Mouse (Mus musculus) stomach, postnatal 0 days (tissue): ENCODE measurements around the gene Ctps2. TPM values are rescaled to one million over a fixed set of nuclear protein-coding genes. Genes with fewer than 3 reads are reported as not detected.
A peak's percentile ranks its signal among the peaks of the same experiment; 100 is the strongest.
"Not testable (repeated sequence)": the region's sequence is repeated elsewhere in the genome, so short reads cannot be mapped to it uniquely, and the experiment has no call there.

ENCODE experiments used
- ATAC-seq: fragments of 200-750 bp; cut with Nextera tagmentation; 2 replicates; pipeline ENCODE4 v1.8.0; 2017; ENCODE audit not compliant: low FRiP score, low TSS enrichment
- DNase-seq: peaks from one replicate; pipeline ENCODE4 v3.0.0-alpha.2; 2016; ENCODE audit warnings: low spot score
- H3K27ac ChIP-seq: fragments of 300-500 bp; sonication (generic); replicated peaks from 2 replicates; pipeline ENCODE4 v1.5.1; 2014; ENCODE audit warnings: mild to moderate bottlenecking, control low read depth
- H3K27me3 ChIP-seq: fragments of 300-500 bp; sonication (generic); 2 replicates; pipeline ENCODE4 v1.6.1; 2014; ENCODE audit warnings: low read length; ENCODE audit not compliant: control insufficient read depth, insufficient read depth
- H3K36me3 ChIP-seq: fragments of 300-500 bp; sonication (generic); 2 replicates; pipeline ENCODE4 v1.6.1; 2014; ENCODE audit warnings: low read length, mixed read lengths; ENCODE audit not compliant: control insufficient read depth, insufficient read depth
- H3K4me1 ChIP-seq: fragments of 300-500 bp; sonication (generic); replicated peaks from 2 replicates; pipeline ENCODE4 v1.6.1; 2014; ENCODE audit warnings: antibody characterized with exemption; ENCODE audit not compliant: control insufficient read depth, insufficient read depth
- H3K4me2 ChIP-seq: fragments of 300-500 bp; sonication (generic); replicated peaks from 2 replicates; pipeline ENCODE4 v1.6.1; 2014; ENCODE audit warnings: low read depth, mild to moderate bottlenecking, control low read depth, moderate library complexity
- H3K4me3 ChIP-seq: fragments of 300-500 bp; sonication (generic); 2 replicates; pipeline ENCODE4 v1.5.1; 2014; ENCODE audit warnings: low read depth, low read length, control low read depth
- H3K9ac ChIP-seq: fragments of 300-500 bp; sonication (generic); 2 replicates; pipeline ENCODE4 v1.6.1; 2014; ENCODE audit warnings: mild to moderate bottlenecking, low read length, control low read depth, mixed read lengths
- H3K9me3 ChIP-seq: fragments of 300-500 bp; sonication (generic); 2 replicates; pipeline ENCODE4 v1.6.1; 2016; ENCODE audit warnings: low read length; ENCODE audit not compliant: control insufficient read depth
- CTCF ChIP-seq: IDR thresholded peaks from 2 replicates; pipeline ENCODE4 v1.5.1; 2016; ENCODE audit warnings: antibody characterized with exemption, low read depth, mild to moderate bottlenecking, moderate library complexity
- EP300 ChIP-seq: optimal IDR thresholded peaks from 2 replicates; pipeline ENCODE3; 2016; ENCODE audit warnings: antibody characterized with exemption
- WGBS: fragments of 180-500 bp; shearing (Covaris S2); extraction: QIAGEN DNeasy Blood & Tissue Kit; methylation state at CpG from one replicate; pipeline ENCODE4 v1.1.7; 2014; 5-methylcytosine and 5-hydroxymethylcytosine counted together
- polyA plus RNA-seq: library from polyadenylated mRNA; unstranded; fragments of >200 nt; fragmentation: Nextera tagmentation; extraction: Ambion mirVana; gene quantifications from 2 replicates; pipeline ENCODE4 v1.2.1, GENCODE M21; 2015

Ctps2 gene
- polyA plus RNA-seq, 1 experiment from 2014 or later, result 39.1 TPM

DNA sequence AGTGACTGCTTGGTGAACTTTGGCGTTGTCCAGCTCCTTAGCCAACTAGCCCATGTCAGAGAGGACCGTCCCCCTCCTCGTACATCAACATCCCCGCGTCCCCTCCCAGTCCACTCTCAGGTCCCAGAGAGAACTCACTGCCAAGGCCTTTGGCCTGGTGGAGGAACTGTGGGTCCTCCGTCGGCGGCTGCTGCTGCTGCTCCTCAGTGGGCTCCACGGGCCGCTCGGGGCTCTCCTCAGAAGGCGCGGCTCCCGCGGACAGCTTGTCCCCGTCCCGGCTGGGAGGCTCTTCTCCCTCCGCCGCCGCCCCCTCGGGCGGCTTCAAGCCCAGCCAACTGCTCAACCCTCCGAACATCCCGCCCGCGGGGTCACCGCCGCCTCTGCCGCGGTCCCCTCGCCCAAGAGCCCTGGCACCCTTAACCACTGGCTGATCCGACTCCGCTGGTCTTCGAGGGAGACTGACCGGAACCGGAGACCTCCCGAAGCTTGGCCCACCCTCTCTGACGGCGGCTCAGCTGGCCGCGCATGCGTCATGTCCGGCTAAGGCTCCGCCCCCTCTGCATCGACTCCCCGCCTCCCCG is 13.0 kb upstream of the Ctps2 start, which contains the start of gene Syap1:
Syap1 (minus strand) TSS at position 517 of the 581 bp plus-strand sequence.
- no peaks in the 10 kb centered on the region for H3K36me3 ChIP-seq
- H3K9ac ChIP-seq, result peak within 1 kb of the TSS; percentile 82
- no peaks in the 10 kb centered on the region for H3K9me3 ChIP-seq
- TF ChIP-seq EP300 (no peak), CTCF (no peak)
- peak within 1 kb of the TSS; percentile 63 for H3K4me3 ChIP-seq
- H3K27ac ChIP-seq, result peak within 1 kb of the TSS; percentile 70
- peak within 1 kb of the TSS; percentile 57 for H3K4me2 ChIP-seq
- no peaks in the 10 kb centered on the region for H3K4me1 ChIP-seq
- ATAC-seq (peak; percentile 95), DNase-seq (peak; percentile 85)
- WGBS, result 27% methylated on average over 25 of the region's 47 CpGs
- no peaks in the 10 kb centered on the region for H3K27me3 ChIP-seq

DNA sequence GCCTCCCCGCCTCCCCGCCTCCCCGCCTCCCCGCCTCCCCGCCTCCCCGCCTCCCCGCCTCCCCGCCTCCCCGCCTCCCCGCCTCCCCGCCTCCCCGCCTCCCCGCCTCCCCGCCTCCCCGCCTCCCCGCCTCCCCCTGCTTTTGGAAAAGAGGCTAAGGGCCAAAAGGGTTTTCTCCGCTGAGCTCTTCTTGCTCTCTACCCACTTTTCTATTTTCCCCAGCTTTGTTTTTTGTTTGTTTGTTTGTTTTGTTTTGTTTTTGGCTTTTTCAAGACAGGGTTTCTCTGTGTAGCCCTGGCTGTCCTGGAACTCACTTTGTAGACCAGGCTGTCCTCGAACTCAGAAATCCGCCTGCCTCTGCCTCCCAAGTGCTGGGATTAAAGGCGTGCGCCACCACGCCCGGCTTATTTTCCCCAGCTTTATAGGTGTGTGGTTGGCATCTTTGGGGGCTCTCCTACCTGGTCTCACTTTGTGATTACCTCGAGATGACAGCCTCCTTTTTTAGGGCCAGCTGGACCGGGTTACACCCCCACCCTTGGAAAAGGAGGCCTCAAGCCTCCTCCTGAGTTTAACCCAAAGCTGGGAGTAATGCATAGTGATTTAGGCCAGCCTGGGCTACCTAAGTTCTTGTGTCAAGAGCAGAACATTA is 12.3 kb upstream of the Ctps2 start:
- not testable (repeated sequence) for H3K9ac ChIP-seq, ATAC-seq, H3K9me3 ChIP-seq, H3K36me3 ChIP-seq, H3K4me1 ChIP-seq, H3K27ac ChIP-seq, H3K4me2 ChIP-seq, DNase-seq, H3K4me3 ChIP-seq, H3K27me3 ChIP-seq
- WGBS, result 72% methylated on average over 8 of the region's 25 CpGs

DNA sequence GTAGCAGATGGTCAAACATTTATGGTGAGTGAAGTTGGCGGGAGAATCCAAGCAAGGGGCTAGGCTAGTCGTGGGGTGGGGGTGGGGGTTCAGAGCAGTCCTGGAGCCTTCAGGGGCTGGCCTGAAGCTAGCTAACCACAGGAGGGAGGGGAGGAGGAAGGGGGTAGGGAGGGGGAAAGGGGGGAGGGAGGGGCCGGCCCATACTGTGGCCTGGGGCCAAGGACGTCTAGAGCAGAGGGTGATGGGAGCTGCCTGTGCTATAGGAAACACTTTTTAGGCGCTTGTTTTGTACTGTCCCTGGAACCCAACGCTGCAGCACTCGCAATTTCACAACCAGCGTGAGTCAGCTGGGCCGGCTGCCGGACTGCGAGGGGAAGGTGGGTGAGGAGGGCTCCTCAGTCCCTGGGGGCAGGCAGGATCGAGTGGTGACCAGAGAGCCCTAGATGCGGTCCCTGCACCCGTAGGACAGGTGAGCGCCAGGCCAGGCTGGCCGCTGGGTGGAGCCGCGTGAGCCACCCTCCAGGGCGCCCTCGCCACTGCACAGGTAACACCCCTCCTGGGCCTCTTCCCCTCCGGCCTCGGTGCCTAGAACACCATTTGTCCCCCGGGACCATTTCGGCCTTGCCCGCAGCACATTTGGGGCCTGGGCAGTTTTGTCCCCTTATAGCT is 467 bp downstream of the Ctps2 start:
- 19% methylated on average over 16 of the region's 25 CpGs for WGBS

DNA sequence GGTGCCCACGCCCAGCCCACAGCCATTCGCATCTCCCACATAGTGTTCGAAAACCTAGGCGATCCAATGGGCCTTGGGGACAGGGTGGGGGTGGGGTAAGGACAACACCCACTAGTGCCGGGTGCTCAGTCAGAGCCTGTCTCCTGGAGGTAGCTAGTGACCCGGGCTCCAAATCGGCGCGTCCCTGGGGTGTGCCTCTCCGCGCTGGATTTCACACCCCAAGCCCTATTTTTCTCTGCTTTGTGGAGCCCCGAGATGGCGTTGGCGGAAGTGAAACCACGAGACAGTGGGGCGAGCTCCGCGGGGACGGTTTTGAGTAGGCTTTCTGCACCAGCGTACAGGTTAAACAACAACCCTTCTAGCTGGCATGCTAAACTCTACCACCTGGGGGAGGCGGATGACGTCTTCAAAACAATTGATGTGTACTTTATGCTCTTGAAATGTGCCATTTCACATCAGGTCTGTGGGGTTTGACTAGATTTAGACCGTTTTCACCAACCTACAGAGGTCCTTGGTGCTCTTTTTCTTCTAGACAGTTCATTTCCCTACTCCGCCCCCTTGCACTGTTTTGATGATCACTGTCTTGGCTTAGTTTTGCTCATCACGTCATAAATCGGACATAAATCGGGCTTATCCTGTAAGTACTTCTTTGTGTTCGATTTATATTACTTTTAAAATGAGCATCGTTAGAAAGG is 1.1 kb downstream of the Ctps2 start:
- DNase-seq (peak; percentile 64), ATAC-seq (peak; percentile 89)
- Histone ChIP-seq H3K36me3 (no peaks in the 10 kb centered on the region), H3K4me3 (peak overlapping the region; percentile 57), H3K4me1 (no peaks in the 10 kb centered on the region), H3K9me3 (no peaks in the 10 kb centered on the region), H3K27me3 (no peaks in the 10 kb centered on the region), H3K27ac (peak overlapping the region; percentile 83), H3K9ac (peak overlapping the region; percentile 67), H3K4me2 (peak overlapping the region; percentile 60)
- TF ChIP-seq CTCF, result no peak
- no peak for TF ChIP-seq EP300
- WGBS, result 20% methylated on average over 29 of the region's 29 CpGs

More for the DNA sequence above, 467 bp downstream of the Ctps2 start:
- Histone ChIP-seq H3K4me2 (peak overlapping the region; percentile 60), H3K4me3 (peak overlapping the region; percentile 57), H3K36me3 (no peaks in the 10 kb centered on the region), H3K9ac (peak overlapping the region; percentile 67), H3K27me3 (no peaks in the 10 kb centered on the region), H3K9me3 (no peaks in the 10 kb centered on the region), H3K27ac (peak overlapping the region; percentile 83), H3K4me1 (no peaks in the 10 kb centered on the region)
- peak; percentile 66 for DNase-seq
- peak; percentile 93 for ATAC-seq
- TF ChIP-seq EP300, result no peak
- peak; percentile 25; the same call in 1 of the 2 replicates for TF ChIP-seq CTCF

DNA sequence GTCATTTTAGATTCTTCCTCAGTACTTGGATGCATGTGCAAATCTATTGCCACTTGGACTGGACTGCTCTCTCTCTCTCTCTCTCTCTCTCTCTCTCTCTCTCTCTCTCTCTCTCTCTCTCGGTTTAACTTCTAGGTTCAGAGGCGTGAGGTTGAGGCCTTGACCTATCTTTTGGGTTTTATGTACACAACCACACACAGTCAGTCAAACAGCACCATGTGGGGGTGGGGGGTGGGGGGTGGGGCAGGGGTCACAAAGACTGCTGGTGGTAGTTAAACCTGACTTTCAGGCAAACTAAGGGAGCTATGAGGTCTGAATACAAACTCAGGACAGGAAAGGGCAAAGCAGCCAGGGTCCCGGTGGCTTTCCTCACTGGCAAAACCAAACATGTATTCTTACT is 6.5 kb downstream of the Ctps2 start:
- Histone ChIP-seq H3K36me3 (no peaks in the 10 kb centered on the region; the same call in 1 of the 2 replicates), H3K4me3 (no peak overlapping the region), H3K4me1 (no peaks in the 10 kb centered on the region), H3K9ac (no peak overlapping the region), H3K27ac (no peak overlapping the region), H3K4me2 (no peak overlapping the region), H3K27me3 (no peaks in the 10 kb centered on the region), H3K9me3 (no peaks in the 10 kb centered on the region)
- WGBS, result 43% methylated on average over 3 of the region's 3 CpGs
- no peak for DNase-seq
- TF ChIP-seq CTCF (no peak), EP300 (no peak)
- no peak for ATAC-seq
